Mouse (Mus musculus): ENCODE data around the gene Utrn. TPM values are rescaled to one million over a fixed set of nuclear protein-coding genes. Genes with fewer than 3 reads are reported as not detected.
A peak's percentile ranks its signal among the peaks of the same experiment; 100 is the strongest.

Utrn gene
- total RNA-seq, 2 experiments from 2014 or later: 41.5 to 42.8 TPM

DNA sequence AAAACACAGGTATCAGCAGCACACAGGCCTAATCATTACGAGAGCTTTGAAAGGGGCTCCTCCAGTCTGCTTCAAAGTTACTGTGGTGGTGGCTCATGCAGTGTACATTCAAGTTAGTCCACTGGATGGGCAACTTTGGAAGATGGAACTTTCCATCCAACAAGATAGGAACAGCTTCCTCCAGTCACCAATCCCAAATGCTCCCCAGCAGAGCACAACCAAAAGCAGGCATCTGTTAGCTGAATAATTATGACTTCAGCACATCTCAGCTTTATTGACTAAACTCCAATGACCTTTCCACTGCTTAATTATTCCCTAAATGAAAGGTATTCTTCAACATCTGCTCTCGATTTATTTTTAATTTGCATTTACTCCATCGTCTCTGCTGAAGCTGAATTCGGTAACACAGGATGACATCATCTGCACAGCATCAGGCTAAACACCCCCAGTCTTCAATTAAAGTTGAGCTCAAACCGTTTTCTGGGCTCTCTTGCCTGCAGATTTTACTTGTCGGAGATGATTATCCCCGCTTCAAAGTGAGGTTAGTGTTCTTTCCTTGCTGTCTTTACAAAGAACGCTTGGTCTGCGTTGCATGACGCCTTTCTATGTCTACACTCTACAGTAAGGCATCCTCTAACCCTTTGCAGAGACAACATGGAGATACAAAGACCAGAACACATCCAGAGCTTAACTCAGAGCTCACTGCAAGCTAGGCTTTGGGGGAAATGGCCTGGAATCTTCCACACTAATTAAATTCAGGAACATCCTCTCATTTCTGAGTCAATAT is 20.6 kb downstream of the Utrn start:
- no peak for DNase-seq (ENCODE audit: extremely low spot score in 1 of 2, low spot score in 2 of 2)
- intact Hi-C loops (cut with DNase I): no loop called here

- no peak for DNase-seq (ENCODE audit: extremely low spot score in 1 of 2, low spot score in 2 of 2)
- intact Hi-C loops (cut with DNase I): no loop called here
These were observed 26.6 kb downstream of the Utrn start for GRCm38 (mm10) chr10:12842543-12842942.

GRCm38 (mm10) chr10:12841497-12841896 is 27.7 kb downstream of the Utrn start:
- DNase-seq (ENCODE audit: extremely low spot score in 1 of 2, low spot score in 2 of 2): no peak
- intact Hi-C loops (cut with DNase I): no loop called here

DNA sequence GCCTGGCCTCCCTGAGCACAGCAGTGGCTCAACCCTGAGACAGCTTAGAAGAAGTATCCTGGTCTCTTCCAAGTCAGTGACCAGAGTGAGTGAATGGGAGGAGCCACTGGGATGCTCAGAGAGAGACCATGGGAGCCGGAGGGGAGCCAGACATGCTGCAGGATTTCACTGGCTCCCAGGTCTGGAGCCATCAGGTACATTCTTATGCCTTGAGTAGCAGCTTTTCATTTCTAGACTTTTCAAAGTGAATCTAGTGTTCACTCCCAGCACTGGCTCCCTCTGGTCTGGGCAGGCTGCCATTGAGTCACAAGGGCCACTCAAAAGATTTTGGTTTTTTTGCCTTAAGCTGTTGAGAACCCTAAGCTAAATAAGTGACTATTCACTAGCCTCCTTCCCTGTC is 31.5 kb downstream of the Utrn start:
- DNase-seq (ENCODE audit: extremely low spot score in 1 of 2, low spot score in 2 of 2): peak; percentile 14 to 43

GRCm38 (mm10) chr10:12836048-12836816 is 32.9 kb downstream of the Utrn start:
- no peak for DNase-seq (ENCODE audit: extremely low spot score in 1 of 2, low spot score in 2 of 2)

More for the DNA sequence above, 31.5 kb downstream of the Utrn start:
- intact Hi-C loops (cut with DNase I): no loop called here

GRCm38 (mm10) chr10:12834215-12834614 is 35.0 kb downstream of the Utrn start:
- intact Hi-C loops (cut with DNase I): no loop called here
- DNase-seq (ENCODE audit: extremely low spot score in 1 of 2, low spot score in 2 of 2): no peak

More at GRCm38 (mm10) chr10:12836048-12836816, 32.9 kb downstream of the Utrn start:
- intact Hi-C loops (cut with DNase I): no loop called here

DNA sequence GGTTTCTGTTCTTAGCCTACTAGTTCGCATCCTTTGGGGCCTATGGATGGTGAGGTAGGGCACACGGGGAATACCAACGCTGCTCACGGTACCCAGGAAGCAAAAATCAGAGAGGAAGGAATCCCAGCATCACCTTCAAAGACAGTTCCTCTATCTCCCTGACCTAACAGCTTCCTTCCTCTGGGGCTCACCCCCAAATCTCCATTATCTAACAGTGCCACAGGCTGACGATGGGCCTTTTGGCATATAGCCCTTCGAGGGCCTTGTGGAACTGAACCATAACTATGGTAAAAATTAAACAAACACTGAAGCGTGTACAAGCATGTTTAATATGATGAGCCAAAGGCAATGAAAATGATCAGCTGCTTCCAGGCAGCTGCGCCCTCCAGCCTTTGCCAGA is 37.0 kb downstream of the Utrn start:
- intact Hi-C loops (cut with DNase I): no loop called here

GRCm38 (mm10) chr10:12827778-12828177 is 41.4 kb downstream of the Utrn start:
- intact Hi-C loops (cut with DNase I): no loop called here
- no peak for DNase-seq (ENCODE audit: extremely low spot score in 1 of 2, low spot score in 2 of 2)

More for the DNA sequence above, 37.0 kb downstream of the Utrn start:
- DNase-seq (ENCODE audit: extremely low spot score in 1 of 2, low spot score in 2 of 2): no peak

DNA sequence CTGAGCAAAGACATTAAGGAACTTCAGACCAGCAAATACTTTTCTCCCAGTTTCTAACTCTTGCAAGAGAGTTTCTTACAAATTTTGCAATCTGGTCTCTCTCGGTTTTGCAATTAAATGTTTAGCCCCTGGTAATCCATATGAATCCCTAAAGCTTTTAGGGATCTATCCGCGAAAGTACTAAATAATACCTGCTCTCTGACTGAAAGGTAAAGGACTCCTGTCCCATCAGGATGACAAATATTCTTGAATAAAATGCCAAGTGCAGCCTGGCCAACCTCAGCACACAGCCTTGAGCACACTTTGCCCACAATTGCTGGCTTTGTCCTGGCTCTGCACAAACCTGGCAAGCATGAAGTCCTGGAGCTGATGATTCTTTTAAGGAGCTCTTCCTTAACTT is 41.9 kb downstream of the Utrn start:
- no peak for DNase-seq (ENCODE audit: extremely low spot score in 1 of 2, low spot score in 2 of 2)
- intact Hi-C loops (cut with DNase I): no loop called here

- intact Hi-C loops (cut with DNase I): no loop called here
- DNase-seq (ENCODE audit: extremely low spot score in 1 of 2, low spot score in 2 of 2): no peak
These were observed 42.3 kb downstream of the Utrn start for GRCm38 (mm10) chr10:12826760-12827281.

- DNase-seq (ENCODE audit: extremely low spot score in 1 of 2, low spot score in 2 of 2): no peak
- intact Hi-C loops (cut with DNase I): no loop called here
These were observed 44.8 kb downstream of the Utrn start for GRCm38 (mm10) chr10:12824386-12824785.

DNA sequence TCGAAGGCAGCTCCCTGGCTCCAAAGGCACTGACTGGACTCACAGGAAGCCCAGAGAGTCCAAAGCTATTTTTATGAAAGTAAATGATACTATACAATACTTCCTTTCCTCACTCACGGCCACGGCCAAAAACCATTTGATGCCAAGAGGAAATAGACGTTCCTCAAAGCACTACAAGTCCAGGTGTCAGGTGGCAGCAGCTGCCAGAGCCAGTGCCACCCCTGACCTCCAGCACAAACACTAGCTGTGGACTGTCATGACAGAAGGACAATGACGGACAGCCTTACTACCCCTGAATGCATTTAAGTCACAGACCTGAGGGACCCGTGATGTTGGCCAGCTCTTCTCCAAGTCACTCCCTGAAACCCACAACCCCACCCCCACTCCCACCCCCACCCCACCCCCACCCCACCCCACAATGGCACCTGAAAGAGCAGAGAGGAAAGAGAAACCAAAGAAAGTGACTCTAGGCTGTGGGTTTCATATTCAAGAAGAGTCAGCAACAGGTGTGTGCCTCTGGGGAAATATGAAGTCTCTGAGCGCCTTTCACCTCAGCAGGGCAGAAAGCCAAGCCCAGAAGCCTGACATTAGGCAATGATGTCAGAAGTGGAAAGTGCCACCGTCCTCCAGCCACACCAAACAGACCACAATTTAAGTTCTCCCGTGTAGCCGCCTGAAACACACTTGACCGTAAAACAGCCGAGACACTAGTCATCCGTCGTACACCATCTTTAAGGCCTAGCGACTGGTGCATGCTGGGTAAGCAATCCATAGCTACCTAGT is 45.5 kb downstream of the Utrn start:
- no peak for DNase-seq (ENCODE audit: extremely low spot score in 1 of 2, low spot score in 2 of 2)
- intact Hi-C loops (cut with DNase I): no loop called here

DNA sequence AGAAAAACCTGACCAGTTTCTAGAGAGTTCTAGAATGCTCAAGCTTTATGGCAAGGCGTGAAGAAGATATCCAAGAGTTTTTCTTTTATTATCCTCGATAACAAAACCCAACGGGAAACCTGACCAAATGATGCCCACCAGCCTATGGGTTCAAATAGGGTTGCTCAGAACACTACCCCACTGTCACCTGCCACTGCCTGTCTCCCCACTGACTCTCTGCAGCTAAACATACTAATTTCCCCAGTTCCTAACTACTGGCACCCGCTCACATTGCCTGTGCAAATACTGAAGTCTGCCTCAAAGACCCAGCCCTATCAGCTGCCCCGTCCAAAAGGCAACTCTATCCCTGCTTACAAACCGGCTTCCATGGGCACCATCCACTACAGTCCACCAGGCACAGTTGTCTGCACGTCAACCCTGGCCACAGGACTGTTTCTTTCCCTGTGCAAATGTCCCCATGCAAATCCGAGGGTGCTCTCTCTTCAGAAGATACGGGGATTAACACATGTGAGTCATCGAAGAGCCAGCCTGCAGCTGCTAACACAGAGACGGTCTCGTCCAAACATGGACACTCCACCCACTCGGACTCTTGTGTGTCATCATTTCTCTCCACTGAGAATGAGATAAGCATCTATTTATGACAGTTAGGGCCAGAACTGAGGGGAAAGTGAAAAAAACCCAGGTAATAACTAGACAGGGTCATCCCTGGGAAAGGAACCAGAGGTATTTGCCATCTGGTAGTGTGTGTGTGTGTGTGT is 48.0 kb downstream of the Utrn start:
- intact Hi-C loops (cut with DNase I): no loop called here
- DNase-seq (ENCODE audit: extremely low spot score in 1 of 2, low spot score in 2 of 2): peak in 1 of 2 experiments; percentile 4

DNA sequence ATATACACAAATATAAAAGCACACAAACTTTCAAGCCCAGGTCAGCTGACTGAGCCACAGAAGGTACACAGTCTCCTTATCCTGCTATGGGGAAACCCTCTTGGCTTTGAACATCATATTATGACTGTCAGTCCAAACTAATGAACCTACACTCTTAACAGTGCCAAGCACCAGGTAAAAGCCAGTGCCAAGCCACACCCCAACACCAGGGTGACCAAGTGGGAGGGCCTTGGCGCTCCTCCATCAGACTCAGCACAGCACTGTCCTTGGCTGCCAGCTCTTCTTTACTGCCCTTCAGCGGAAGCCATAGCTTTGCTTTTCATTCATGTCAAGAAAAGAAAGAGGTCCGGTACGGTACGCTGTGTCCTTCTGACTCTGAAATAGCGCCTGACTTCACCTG is 51.8 kb downstream of the Utrn start:
- peak; percentile 8 to 43 for DNase-seq (ENCODE audit: extremely low spot score in 1 of 2, low spot score in 2 of 2)

GRCm38 (mm10) chr10:12816530-12816929 is 52.6 kb downstream of the Utrn start:
- intact Hi-C loops (cut with DNase I): no loop called here

More for the DNA sequence above, 51.8 kb downstream of the Utrn start:
- intact Hi-C loops (cut with DNase I): no loop called here

GRCm38 (mm10) chr10:12814411-12814810 is 54.8 kb downstream of the Utrn start:
- intact Hi-C loops (cut with DNase I): no loop called here
- DNase-seq (ENCODE audit: extremely low spot score in 1 of 2, low spot score in 2 of 2): no peak

More at GRCm38 (mm10) chr10:12816530-12816929, 52.6 kb downstream of the Utrn start:
- no peak for DNase-seq (ENCODE audit: extremely low spot score in 1 of 2, low spot score in 2 of 2)

DNA sequence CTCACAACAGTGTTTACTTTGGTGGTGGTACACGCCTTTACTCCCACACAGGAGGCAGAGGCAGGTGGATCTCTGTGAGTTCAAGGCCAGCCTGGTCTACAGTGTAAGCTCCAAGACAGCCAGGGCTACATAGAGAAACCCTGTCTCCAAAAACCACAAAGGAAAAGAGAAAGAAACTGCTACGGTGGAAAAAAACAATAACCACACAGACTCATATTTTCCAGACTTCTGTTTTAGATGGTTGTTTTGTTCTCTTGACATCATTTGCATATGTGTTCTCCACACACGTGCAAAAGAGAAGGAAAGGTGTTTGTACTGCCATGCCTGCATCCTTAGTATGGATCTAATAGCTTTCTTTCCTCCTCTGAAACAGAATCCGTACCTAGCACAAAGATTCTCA is 55.3 kb downstream of the Utrn start:
- no peak for DNase-seq (ENCODE audit: extremely low spot score in 1 of 2, low spot score in 2 of 2)
- intact Hi-C loops (cut with DNase I): no loop called here

DNA sequence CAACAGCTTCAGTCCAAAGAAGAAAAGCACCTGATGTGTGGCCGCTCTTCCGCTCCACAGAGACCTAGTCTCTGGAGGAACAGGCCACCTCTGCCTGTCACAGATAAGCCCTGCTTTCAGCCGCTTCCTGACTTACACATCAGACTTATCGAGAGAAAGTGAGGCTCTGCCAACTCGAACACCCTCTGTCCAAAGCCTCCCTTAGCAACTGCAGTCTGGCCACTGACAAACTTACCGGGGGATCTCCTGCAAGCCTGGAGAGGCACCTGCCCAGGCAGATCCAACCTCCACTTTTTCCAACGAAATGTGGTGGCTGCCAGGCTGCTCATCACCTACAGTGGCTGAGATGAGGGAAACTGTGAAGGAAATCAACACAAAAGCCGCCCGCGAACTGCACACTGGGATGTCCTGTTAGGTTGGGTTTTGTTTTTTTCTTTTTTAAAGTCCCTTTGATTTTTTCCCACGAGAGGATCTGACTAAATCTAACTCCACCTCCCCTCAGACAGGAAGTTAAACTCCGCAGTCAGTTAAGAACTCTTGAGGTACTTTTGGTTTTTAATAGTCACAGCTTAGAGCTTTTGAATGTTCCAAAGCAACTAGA is 55.9 kb downstream of the Utrn start:
- intact Hi-C loops (cut with DNase I): no loop called here
- peak in 1 of 2 experiments; percentile 61 for DNase-seq (ENCODE audit: extremely low spot score in 1 of 2, low spot score in 2 of 2)
